Mouse (Mus musculus): Measurements from ENCODE around the gene Gm20388. TPM values are rescaled to one million over a fixed set of nuclear protein-coding genes. Genes with fewer than 3 reads are reported as not detected.

Gm20388 gene
- polyA plus RNA-seq, 1 experiment from 2014 or later, result not detected

DNA sequence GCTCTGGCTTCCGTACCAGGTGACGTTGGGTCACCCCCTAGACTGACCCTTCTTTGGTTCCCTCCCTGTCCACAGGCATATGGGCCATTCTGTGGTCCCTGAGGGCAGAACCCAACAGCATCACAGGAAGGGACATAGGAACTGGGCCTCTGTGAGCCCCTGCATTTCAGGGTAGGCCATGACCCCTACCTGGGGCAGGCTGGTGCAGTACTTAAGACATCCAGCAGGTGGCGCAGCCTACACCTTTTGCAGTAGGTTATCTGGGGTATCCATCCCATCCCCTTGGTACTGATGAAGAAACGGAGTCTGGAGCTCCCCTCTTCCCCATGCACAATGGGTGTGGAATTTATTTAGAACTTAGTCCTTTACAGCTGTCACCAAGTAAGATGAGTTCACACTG, 1783.8 kb downstream of the Gm20388 start:
- H3K9me3 ChIP-seq, result no peaks in the 10 kb centered on the region
- no peak overlapping the region for H3K27ac ChIP-seq
- no peaks in the 10 kb centered on the region for H3K36me3 ChIP-seq
- no peak for ATAC-seq (ENCODE audit: insufficient number of reproducible peaks, insufficient read depth, low FRiP score, low TSS enrichment)
- H3K27me3 ChIP-seq, result no peaks in the 10 kb centered on the region
- 52% methylated on average over 4 of the region's 4 CpGs for WGBS
- H3K9ac ChIP-seq, result no peak overlapping the region
- no peak overlapping the region for H3K4me2 ChIP-seq (replicated peaks)
- H3K4me1 ChIP-seq, result peaks cover 11% of the 10 kb centered on the region
- no peak overlapping the region for H3K4me3 ChIP-seq

GRCm38 (mm10) chr8:121695585-121696184, 1785.0 kb downstream of the Gm20388 start:
- H3K9ac ChIP-seq, result no peak overlapping the region
- H3K27ac ChIP-seq, result no peak overlapping the region
- H3K4me1 ChIP-seq, result peaks cover 11% of the 10 kb centered on the region
- no peak overlapping the region for H3K4me3 ChIP-seq
- ATAC-seq (ENCODE audit: insufficient number of reproducible peaks, insufficient read depth, low FRiP score, low TSS enrichment), result no peak
- H3K9me3 ChIP-seq, result no peaks in the 10 kb centered on the region
- H3K36me3 ChIP-seq, result no peaks in the 10 kb centered on the region
- H3K4me2 ChIP-seq (replicated peaks), result no peak overlapping the region
- WGBS, result 85% methylated on average over 6 of the region's 6 CpGs
- 0 out of 2 replicates have a peak, but pooled peaks cover 3% of the 10 kb centered on the region for H3K27me3 ChIP-seq

- peak overlapping the region; percentile 11; the same call in 1 of the 2 replicates for H3K4me3 ChIP-seq
- H3K9ac ChIP-seq, result 0 out of 2 replicates have a peak overlapping the region, but pooled peaks have one; percentile 29
- H3K4me2 ChIP-seq (replicated peaks), result peak overlapping the region; percentile 43
- peaks cover 11% of the 10 kb centered on the region for H3K4me1 ChIP-seq
- no peaks in the 10 kb centered on the region for H3K9me3 ChIP-seq
- no peaks in the 10 kb centered on the region for H3K36me3 ChIP-seq
- H3K27ac ChIP-seq, result no peak overlapping the region
- 0 out of 2 replicates have a peak, but pooled peaks cover 3% of the 10 kb centered on the region for H3K27me3 ChIP-seq
- 0 out of 2 replicates have a peak, but pooled peaks have one; percentile 22 for ATAC-seq (ENCODE audit: insufficient number of reproducible peaks, insufficient read depth, low FRiP score, low TSS enrichment)
- 1% methylated on average over 17 of the region's 17 CpGs for WGBS
Observed at GRCm38 (mm10) chr8:121697735-121698614, 1787.3 kb downstream of the Gm20388 start.

DNA sequence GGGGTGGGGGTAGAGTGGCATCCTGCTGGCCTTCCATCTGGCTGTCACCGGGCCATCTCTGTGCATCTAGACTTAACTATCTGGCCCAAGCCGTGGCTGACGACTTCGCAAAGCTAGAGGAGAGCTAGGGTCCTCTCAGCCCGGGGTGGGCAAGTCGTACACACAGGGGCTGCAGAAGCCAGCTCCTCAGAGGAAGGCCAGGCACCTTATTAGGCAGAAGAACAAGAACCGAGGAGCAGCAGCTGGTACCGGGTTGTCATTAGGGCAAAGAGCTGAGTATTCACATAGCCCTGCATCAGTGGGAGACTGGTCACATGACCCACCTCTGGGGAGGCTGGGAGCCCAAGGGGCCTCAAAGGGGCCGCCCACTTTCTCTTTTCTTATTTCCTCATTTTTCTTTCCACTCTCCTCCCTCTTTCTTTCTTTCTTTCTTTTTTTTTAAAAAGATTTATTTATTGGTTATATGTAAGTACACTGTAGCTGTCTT, 1788.0 kb downstream of the Gm20388 start:
- no peak overlapping the region for H3K27ac ChIP-seq
- 0 out of 2 replicates have a peak overlapping the region, but pooled peaks have one; percentile 29 for H3K9ac ChIP-seq
- peak overlapping the region; percentile 43 for H3K4me2 ChIP-seq (replicated peaks)
- no peaks in the 10 kb centered on the region for H3K9me3 ChIP-seq
- H3K4me3 ChIP-seq, result peak overlapping the region; percentile 11; the same call in 1 of the 2 replicates
- 0 out of 2 replicates have a peak, but pooled peaks have one; percentile 8 for ATAC-seq (ENCODE audit: insufficient number of reproducible peaks, insufficient read depth, low FRiP score, low TSS enrichment)
- no peaks in the 10 kb centered on the region for H3K36me3 ChIP-seq
- H3K27me3 ChIP-seq, result 0 out of 2 replicates have a peak, but pooled peaks cover 3% of the 10 kb centered on the region
- peaks cover 11% of the 10 kb centered on the region for H3K4me1 ChIP-seq
- 9% methylated on average over 9 of the region's 9 CpGs for WGBS

DNA sequence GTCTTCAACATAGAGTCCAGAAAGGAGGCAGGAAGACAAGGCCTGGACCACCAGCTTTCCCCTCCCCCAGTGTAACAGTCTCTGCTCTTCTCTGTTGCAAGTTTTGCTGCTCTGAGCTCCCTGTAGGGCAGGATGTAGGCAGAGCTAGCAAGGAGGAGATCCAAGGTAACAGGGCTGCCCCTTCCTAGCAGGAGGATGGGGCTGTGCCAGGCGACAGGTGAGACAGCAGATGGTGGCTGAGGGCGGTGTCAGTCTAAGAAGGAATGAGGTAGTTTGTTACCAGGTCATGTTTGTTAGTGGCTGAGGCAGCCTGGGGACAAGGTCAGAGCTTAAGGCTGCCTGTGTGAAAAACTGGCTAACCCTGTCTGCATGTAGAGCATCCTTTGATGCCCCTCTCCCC, 1789.3 kb downstream of the Gm20388 start:
- Histone ChIP-seq H3K9me3 (no peaks in the 10 kb centered on the region), H3K27me3 (0 out of 2 replicates have a peak, but pooled peaks cover 3% of the 10 kb centered on the region), H3K4me3 (no peak overlapping the region), H3K9ac (no peak overlapping the region), H3K4me1 (peaks cover 11% of the 10 kb centered on the region), H3K4me2 (replicated peaks) (no peak overlapping the region), H3K27ac (no peak overlapping the region), H3K36me3 (no peaks in the 10 kb centered on the region)
- 86% methylated on average over 2 of the region's 2 CpGs for WGBS
- no peak for ATAC-seq (ENCODE audit: insufficient number of reproducible peaks, insufficient read depth, low FRiP score, low TSS enrichment)

DNA sequence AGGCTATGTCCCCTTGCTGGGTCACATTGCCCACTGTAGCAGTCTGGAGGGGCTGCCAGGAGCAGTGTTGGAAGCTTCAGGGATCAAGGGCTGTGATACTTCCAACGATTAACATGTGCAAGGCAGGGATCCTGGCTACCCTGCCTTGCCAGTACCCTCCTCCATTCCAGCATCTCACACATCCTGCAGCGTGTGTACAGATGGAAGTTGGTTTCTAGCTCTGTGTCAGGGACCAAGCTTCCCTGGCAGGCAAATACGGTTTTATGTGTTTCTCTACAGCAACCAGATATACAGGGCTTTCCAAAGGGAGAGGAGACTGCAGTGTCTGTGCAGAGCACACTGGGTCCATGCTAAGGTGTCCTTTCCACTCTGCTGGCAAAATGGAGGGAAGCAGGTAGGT, 1794.5 kb downstream of the Gm20388 start:
- H3K27me3 ChIP-seq, result no peaks in the 10 kb centered on the region
- ATAC-seq (ENCODE audit: insufficient number of reproducible peaks, insufficient read depth, low FRiP score, low TSS enrichment), result no peak
- no peaks in the 10 kb centered on the region for H3K36me3 ChIP-seq
- no peak overlapping the region for H3K27ac ChIP-seq
- no peak overlapping the region for H3K4me3 ChIP-seq
- H3K4me2 ChIP-seq (replicated peaks), result no peak overlapping the region
- H3K4me1 ChIP-seq, result no peaks in the 10 kb centered on the region
- WGBS, result 63% methylated on average over 3 of the region's 3 CpGs
- no peak overlapping the region for H3K9ac ChIP-seq
- no peaks in the 10 kb centered on the region for H3K9me3 ChIP-seq

DNA sequence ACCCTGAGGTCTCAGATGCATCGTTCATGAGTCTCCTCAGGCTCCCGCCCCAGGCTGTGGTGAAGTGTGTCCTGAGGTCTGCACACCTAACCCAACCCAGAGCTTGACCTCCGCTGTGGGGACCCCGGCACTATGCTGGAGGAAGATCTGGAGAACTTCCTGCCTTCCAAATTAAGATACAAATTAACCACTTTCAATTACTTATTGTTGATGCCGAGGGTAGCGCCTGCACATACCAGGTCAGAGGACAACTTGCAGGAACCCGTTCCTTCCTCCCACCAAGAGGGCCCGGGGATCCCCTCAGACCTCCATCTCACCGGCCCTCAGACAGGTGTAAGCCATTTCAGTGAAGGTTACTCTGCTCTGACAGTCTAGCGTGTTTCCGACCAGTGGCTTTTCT, 1796.3 kb downstream of the Gm20388 start:
- Histone ChIP-seq H3K27ac (no peak overlapping the region), H3K4me2 (replicated peaks) (no peak overlapping the region), H3K27me3 (no peaks in the 10 kb centered on the region), H3K9me3 (no peaks in the 10 kb centered on the region), H3K9ac (no peak overlapping the region), H3K4me1 (no peaks in the 10 kb centered on the region), H3K36me3 (no peaks in the 10 kb centered on the region), H3K4me3 (no peak overlapping the region)
- ATAC-seq (ENCODE audit: insufficient number of reproducible peaks, insufficient read depth, low FRiP score, low TSS enrichment), result no peak
- WGBS, result 79% methylated on average over 11 of the region's 11 CpGs

DNA sequence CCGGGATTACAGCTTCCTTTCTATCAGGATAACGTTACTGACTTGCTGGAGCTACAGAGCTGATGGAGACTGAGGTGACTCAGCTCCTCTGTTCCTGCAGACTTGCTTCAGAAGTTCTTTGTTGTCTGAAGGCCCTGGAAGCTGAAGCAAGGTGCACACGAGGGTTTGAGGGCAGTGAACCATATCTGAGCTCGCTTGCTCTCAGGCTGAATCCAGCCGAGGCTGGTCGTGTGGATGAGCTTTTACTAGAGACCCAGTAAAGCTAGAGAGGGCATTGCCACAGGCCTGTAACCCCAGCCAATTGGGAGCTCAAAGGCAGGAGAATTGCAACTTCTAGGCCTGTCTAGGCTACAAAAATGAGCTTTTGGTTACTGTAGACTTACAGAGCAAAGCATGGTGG, 1797.8 kb downstream of the Gm20388 start:
- H3K4me2 ChIP-seq (replicated peaks), result no peak overlapping the region
- 0 out of 2 replicates have a peak, but pooled peaks cover under 1% of the 10 kb centered on the region for H3K27me3 ChIP-seq
- no peak for ATAC-seq (ENCODE audit: insufficient number of reproducible peaks, insufficient read depth, low FRiP score, low TSS enrichment)
- H3K9me3 ChIP-seq, result no peaks in the 10 kb centered on the region
- WGBS, result 50% methylated on average over 6 of the region's 6 CpGs
- H3K4me3 ChIP-seq, result no peak overlapping the region
- H3K36me3 ChIP-seq, result no peaks in the 10 kb centered on the region
- no peaks in the 10 kb centered on the region for H3K4me1 ChIP-seq
- H3K9ac ChIP-seq, result no peak overlapping the region
- no peak overlapping the region for H3K27ac ChIP-seq

DNA sequence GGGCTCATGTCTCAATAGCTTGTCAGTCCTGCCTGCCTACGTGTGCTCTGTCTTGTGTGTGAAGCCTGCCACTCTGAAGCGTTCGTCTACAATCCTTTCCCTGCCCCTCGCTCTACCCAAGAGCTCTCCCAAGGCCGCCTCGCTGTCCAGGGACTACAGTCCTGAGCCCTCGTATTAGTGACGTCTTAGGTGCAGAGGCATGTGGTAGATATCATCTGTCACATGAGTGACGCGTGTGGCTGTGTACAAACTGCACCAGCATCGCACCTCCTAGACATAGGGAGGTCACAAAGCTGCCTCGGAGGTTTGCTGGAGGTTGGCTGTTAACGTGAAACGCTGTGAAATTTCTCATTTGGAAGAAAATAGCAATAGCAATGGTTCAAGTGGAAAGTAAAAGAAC, 1806.9 kb downstream of the Gm20388 start:
- no peaks in the 10 kb centered on the region for H3K36me3 ChIP-seq
- no peak overlapping the region for H3K4me3 ChIP-seq
- H3K4me1 ChIP-seq, result peaks cover 5% of the 10 kb centered on the region; the same call in 1 of the 2 replicates
- H3K27me3 ChIP-seq, result peaks cover 19% of the 10 kb centered on the region
- H3K9ac ChIP-seq, result no peak overlapping the region
- H3K4me2 ChIP-seq (replicated peaks), result peak overlapping the region; percentile 26
- WGBS, result 42% methylated on average over 14 of the region's 14 CpGs
- H3K9me3 ChIP-seq, result no peaks in the 10 kb centered on the region
- H3K27ac ChIP-seq, result no peak overlapping the region
- no peak for ATAC-seq (ENCODE audit: insufficient number of reproducible peaks, insufficient read depth, low FRiP score, low TSS enrichment)

- H3K9me3 ChIP-seq, result no peaks in the 10 kb centered on the region
- H3K4me2 ChIP-seq (replicated peaks), result peak overlapping the region; percentile 26
- no peak overlapping the region for H3K4me3 ChIP-seq
- H3K9ac ChIP-seq, result no peak overlapping the region
- H3K27me3 ChIP-seq, result peaks cover 19% of the 10 kb centered on the region
- no peaks in the 10 kb centered on the region for H3K36me3 ChIP-seq
- WGBS, result 29% methylated on average over 12 of the region's 12 CpGs
- H3K27ac ChIP-seq, result 0 out of 2 replicates have a peak overlapping the region, but pooled peaks have one; percentile 25
- peak; percentile 86 for ATAC-seq (ENCODE audit: insufficient number of reproducible peaks, insufficient read depth, low FRiP score, low TSS enrichment)
- H3K4me1 ChIP-seq, result peaks cover 5% of the 10 kb centered on the region; the same call in 1 of the 2 replicates
Observed at GRCm38 (mm10) chr8:121717982-121718425, 1807.4 kb downstream of the Gm20388 start.

- H3K9ac ChIP-seq, result no peak overlapping the region
- H3K4me1 ChIP-seq, result peaks cover 5% of the 10 kb centered on the region; the same call in 1 of the 2 replicates
- H3K4me3 ChIP-seq, result no peak overlapping the region
- H3K9me3 ChIP-seq, result no peaks in the 10 kb centered on the region
- ATAC-seq (ENCODE audit: insufficient number of reproducible peaks, insufficient read depth, low FRiP score, low TSS enrichment), result no peak
- H3K4me2 ChIP-seq (replicated peaks), result no peak overlapping the region
- WGBS, result 55% methylated on average over 6 of the region's 6 CpGs
- H3K27me3 ChIP-seq, result peaks cover 13% of the 10 kb centered on the region
- no peaks in the 10 kb centered on the region for H3K36me3 ChIP-seq
- H3K27ac ChIP-seq, result no peak overlapping the region
Observed at GRCm38 (mm10) chr8:121718925-121719324, 1808.3 kb downstream of the Gm20388 start.
